Mouse (Mus musculus): Measurements from ENCODE around the gene Il4ra.

GRCm38 (mm10) chr7:125507279-125507678, 44.6 kb upstream of the Il4ra start:
- no peak for TF ChIP-seq POLR2A (IDR thresholded peaks at IDR 0.05; ENCODE audit: insufficient read depth, low read depth, low read length)
- no peak for TF ChIP-seq CTCF (IDR thresholded peaks at IDR 0.05)
- TF ChIP-seq EP300 (IDR thresholded peaks at IDR 0.05; ENCODE audit: insufficient read depth, low read depth, low read length): no peak

Measured in heart, adult 2 months (tissue).